Mouse (Mus musculus) MEL (cell line): ENCODE data around the gene Bmp2. TPM values are rescaled to one million over a fixed set of nuclear protein-coding genes. Genes with fewer than 3 reads are reported as not detected.

ENCODE experiments used
- DNase-seq: peaks from one replicate; pipeline ENCODE4 v3.0.0; 2011; ENCODE audit warnings: low read depth, low spot score
- H3K27ac ChIP-seq: 2 replicates; pipeline ENCODE4 v1.5.1; 2012; ENCODE audit warnings: low read depth, mild to moderate bottlenecking, control low read depth, low read length, moderate library complexity; ENCODE audit not compliant: control insufficient read depth
- H3K27me3 ChIP-seq, 2 experiments: fragments of 150-350 bp in 1 of 2; sonication (generic) in 1 of 2; 2 replicates each; pipeline ENCODE4 v1.6.1; 2012; ENCODE audit warnings: low read length in 2 of 2, mild to moderate bottlenecking in 2 of 2, improper control_type of control experiment in 1 of 2, moderate library complexity in 1 of 2; ENCODE audit not compliant: insufficient read depth in 2 of 2, control insufficient read depth in 1 of 2
- H3K36me3 ChIP-seq, 2 experiments: 2 replicates each; pipeline ENCODE4 v1.6.1; 2012 to 2014; ENCODE audit warnings: low read length in 2 of 2, improper control_type of control experiment in 1 of 2, inconsistent platforms in 1 of 2, mild to moderate bottlenecking in 1 of 2; ENCODE audit not compliant: insufficient read depth in 2 of 2, control insufficient read depth in 1 of 2
- H3K4me1 ChIP-seq, 2 experiments: fragments of 150-350 bp in 1 of 2; sonication (generic) in 1 of 2; 2 replicates each; pipeline ENCODE4 v1.6.1; 2012; ENCODE audit warnings: low read length in 2 of 2, improper control_type of control experiment in 1 of 2, mild to moderate bottlenecking in 1 of 2; ENCODE audit not compliant: insufficient read depth in 2 of 2, control insufficient read depth in 1 of 2
- H3K4me3 ChIP-seq, 2 experiments: fragments of 150-350 bp in 1 of 2; sonication (generic) in 1 of 2; 2 replicates each; pipeline ENCODE4 v1.5.1; 2012; ENCODE audit warnings: low read depth in 2 of 2, low read length in 2 of 2, mild to moderate bottlenecking in 2 of 2, moderate library complexity in 2 of 2, control low read depth in 1 of 2, improper control_type of control experiment in 1 of 2; ENCODE audit not compliant: control insufficient read depth in 1 of 2, insufficient read depth in 1 of 2
- H3K79me2 ChIP-seq: 2 replicates; pipeline ENCODE4 v1.6.1; 2012; ENCODE audit warnings: mild to moderate bottlenecking, low read length, moderate library complexity; ENCODE audit not compliant: control insufficient read depth, poor library complexity, insufficient read depth
- H3K9ac ChIP-seq: 2 replicates; pipeline ENCODE4 v1.6.1; 2012; ENCODE audit warnings: low read depth, mild to moderate bottlenecking, control low read depth, low read length, moderate library complexity; ENCODE audit not compliant: control insufficient read depth, poor library complexity, severe bottlenecking
- H3K9me3 ChIP-seq: fragments of 150-350 bp; sonication (generic); replicated peaks from 2 replicates; pipeline ENCODE4 v1.6.1; 2012; ENCODE audit warnings: mild to moderate bottlenecking, low read length, improper control_type of control experiment, moderate library complexity; ENCODE audit not compliant: insufficient read depth
- BHLHE40 ChIP-seq: IDR thresholded peaks from 2 replicates; pipeline ENCODE4 v1.6.1; 2012; ENCODE audit warnings: low read depth, mild to moderate bottlenecking, inconsistent platforms, low read length, improper control_type of control experiment, borderline replicate concordance
- CHD1 ChIP-seq: IDR thresholded peaks from 2 replicates; pipeline ENCODE4 v1.6.1; 2012; ENCODE audit warnings: low read depth, mild to moderate bottlenecking, inconsistent platforms, low read length, improper control_type of control experiment
- CHD2 ChIP-seq: IDR thresholded peaks from 2 replicates; pipeline ENCODE4 v1.6.1; 2011; ENCODE audit warnings: low read length, improper control_type of control experiment
- E2F4 ChIP-seq: IDR thresholded peaks from 2 replicates; pipeline ENCODE4 v1.6.1; 2011; ENCODE audit warnings: low read depth, low read length, improper control_type of control experiment, borderline replicate concordance
- ELF1 ChIP-seq: IDR thresholded peaks from 2 replicates; pipeline ENCODE4 v1.6.1; 2014; ENCODE audit warnings: low read depth, mild to moderate bottlenecking, inconsistent platforms, low read length, improper control_type of control experiment, moderate library complexity
- EP300 ChIP-seq, 2 experiments: IDR thresholded peaks; 2 replicates each; pipeline ENCODE4 v1.6.1; 2011; ENCODE audit warnings: improper control_type of control experiment in 2 of 2, low read length in 2 of 2, low read depth in 1 of 2, mild to moderate bottlenecking in 1 of 2
- GATA1 ChIP-seq: IDR thresholded peaks from 2 replicates; pipeline ENCODE4 v1.6.1; 2011; ENCODE audit warnings: low read depth, low read length, improper control_type of control experiment
- HCFC1 ChIP-seq: IDR thresholded peaks from 2 replicates; pipeline ENCODE4 v1.6.1; 2012; ENCODE audit warnings: low read depth, mild to moderate bottlenecking, inconsistent platforms, low read length, improper control_type of control experiment, moderate library complexity
- JUND ChIP-seq: IDR thresholded peaks from 2 replicates; pipeline ENCODE4 v1.6.1; 2011; ENCODE audit warnings: low read depth, mild to moderate bottlenecking, improper control_type of control experiment, low read length
- KAT2A ChIP-seq: conservative IDR thresholded peaks from 2 replicates; pipeline ENCODE4 v1.6.1; 2012; ENCODE audit warnings: low read depth, low read length, improper control_type of control experiment, inconsistent platforms
- MAFK ChIP-seq: IDR thresholded peaks from 2 replicates; pipeline ENCODE4 v1.6.1; 2011; ENCODE audit warnings: low read depth, mild to moderate bottlenecking, low read length, improper control_type of control experiment, borderline replicate concordance
- MEF2A ChIP-seq: IDR thresholded peaks from 2 replicates; pipeline ENCODE4 v1.6.1; 2014; ENCODE audit warnings: low read depth, mild to moderate bottlenecking, inconsistent platforms, low read length, improper control_type of control experiment; ENCODE audit not compliant: poor library complexity, insufficient replicate concordance, severe bottlenecking; ENCODE audit errors: extremely low read depth
- MYB ChIP-seq: IDR thresholded peaks from 2 replicates; pipeline ENCODE4 v1.6.1; 2011; ENCODE audit warnings: mild to moderate bottlenecking, low read depth, low read length, improper control_type of control experiment
- MYC ChIP-seq: IDR thresholded peaks from 2 replicates; pipeline ENCODE4 v1.6.1; 2011; ENCODE audit warnings: low read depth, mild to moderate bottlenecking, low read length, improper control_type of control experiment, moderate library complexity
- POLR2A ChIP-seq, 2 experiments: IDR thresholded peaks; 2 replicates each; pipeline ENCODE4 v1.6.1; 2011 to 2012; ENCODE audit warnings: low read length in 2 of 2, mild to moderate bottlenecking in 2 of 2, control low read depth in 1 of 2, improper control_type of control experiment in 1 of 2, low read depth in 1 of 2, moderate library complexity in 1 of 2; ENCODE audit not compliant: control insufficient read depth in 1 of 2, insufficient read depth in 1 of 2, poor library complexity in 1 of 2
- POLR2AphosphoS5 ChIP-seq: IDR thresholded peaks from 2 replicates; pipeline ENCODE4 v1.6.1; 2012; ENCODE audit warnings: low read depth, borderline replicate concordance, mild to moderate bottlenecking, inconsistent platforms, low read length, moderate library complexity, mixed read lengths
- RAD21 ChIP-seq: IDR thresholded peaks from 2 replicates; pipeline ENCODE4 v1.6.1; 2011; ENCODE audit warnings: mild to moderate bottlenecking, low read depth, low read length, improper control_type of control experiment
- SIN3A ChIP-seq: IDR thresholded peaks from 2 replicates; pipeline ENCODE4 v1.6.1; 2012; ENCODE audit warnings: low read length, improper control_type of control experiment, inconsistent platforms
- SMC3 ChIP-seq: IDR thresholded peaks from 2 replicates; pipeline ENCODE4 v1.6.1; 2011; ENCODE audit warnings: low read depth, low read length, improper control_type of control experiment
- TBP ChIP-seq: IDR thresholded peaks from 2 replicates; pipeline ENCODE4 v1.8.0; 2011; ENCODE audit warnings: low read depth, low read length, improper control_type of control experiment
- TCF12 ChIP-seq: IDR thresholded peaks from 2 replicates; pipeline ENCODE4 v1.6.1; 2014; ENCODE audit warnings: low read depth, mild to moderate bottlenecking, inconsistent platforms, low read length, improper control_type of control experiment, moderate library complexity
- UBTF ChIP-seq: IDR thresholded peaks from 2 replicates; pipeline ENCODE4 v1.6.1; 2012; ENCODE audit warnings: low read depth, mild to moderate bottlenecking, inconsistent platforms, low read length, improper control_type of control experiment, moderate library complexity, borderline replicate concordance; ENCODE audit not compliant: insufficient read depth
- ZKSCAN1 ChIP-seq: IDR thresholded peaks from 2 replicates; pipeline ENCODE4 v1.6.1; 2012; ENCODE audit warnings: low read depth, mild to moderate bottlenecking, inconsistent platforms, low read length, improper control_type of control experiment, moderate library complexity
- ZMIZ1 ChIP-seq: IDR thresholded peaks from 2 replicates; pipeline ENCODE4 v1.6.1; 2012; ENCODE audit warnings: low read depth, mild to moderate bottlenecking, inconsistent platforms, low read length, improper control_type of control experiment, moderate library complexity
- polyA plus RNA-seq, 2 experiments: library from polyadenylated mRNA; stranded (reverse) in 1 of 2; unstranded in 1 of 2; fragments of >175 nt in 1 of 2; fragments of >200 nt in 1 of 2; gene quantifications; 2 replicates each; pipeline versions ENCODE4 v1.2.1 to v1.2.4; 2012; ENCODE audit warnings: low replicate concordance in 2 of 2, low read depth in 1 of 2; ENCODE audit not compliant: insufficient read length in 2 of 2, insufficient read depth in 1 of 2, missing spikeins in 1 of 2
- total RNA-seq: library from RNA; depleted of rRNA; stranded (reverse); fragments of 300-350 nt; gene quantifications from 2 replicates; pipeline ENCODE4 v1.2.3, GENCODE M21; 2012

The Bmp2 gene
- total and polyA plus RNA-seq, 3 experiments, result not detected

GRCm38 (mm10) chr2:133533073-133533472 lies 18.9 kb upstream of the Bmp2 start:
- no peaks in the 10 kb centered on the region for H3K36me3 ChIP-seq
- no peaks in the 10 kb centered on the region for H3K27me3 ChIP-seq
- no peaks in the 10 kb centered on the region for H3K79me2 ChIP-seq
- H3K4me3 ChIP-seq, result no peak overlapping the region
- H3K9ac ChIP-seq, result no peak overlapping the region
- no peak for DNase-seq
- H3K9me3 ChIP-seq, result no peaks in the 10 kb centered on the region
- no peaks in the 10 kb centered on the region for H3K4me1 ChIP-seq
- TF ChIP-seq SIN3A (no peak), ELF1 (no peak), CHD1 (no peak), GATA1 (no peak), MYC (no peak), KAT2A (no peak), BHLHE40 (no peak)
- no peak overlapping the region for H3K27ac ChIP-seq

- H3K4me1 ChIP-seq, result no peaks in the 10 kb centered on the region
- no peak overlapping the region for H3K9ac ChIP-seq
- TF ChIP-seq POLR2AphosphoS5 (no peak), ZMIZ1 (no peak), EP300 (IDR thresholded peaks at IDR 0.05; ENCODE audit: low read depth in 1 of 2, low read length in 2 of 2) (no peak), HCFC1 (no peak), JUND (no peak), MYB (no peak)
- H3K9me3 ChIP-seq, result no peaks in the 10 kb centered on the region
- no peak overlapping the region for H3K27ac ChIP-seq
- H3K27me3 ChIP-seq, result no peaks in the 10 kb centered on the region
- no peak overlapping the region for H3K4me3 ChIP-seq
- DNase-seq, result no peak
- no peaks in the 10 kb centered on the region for H3K36me3 ChIP-seq
- H3K79me2 ChIP-seq, result no peaks in the 10 kb centered on the region
Observed at GRCm38 (mm10) chr2:133535481-133535880, 16.5 kb upstream of the Bmp2 start.

GRCm38 (mm10) chr2:133536812-133537211 lies 15.1 kb upstream of the Bmp2 start:
- Histone ChIP-seq H3K79me2 (no peaks in the 10 kb centered on the region), H3K4me1 (no peaks in the 10 kb centered on the region), H3K36me3 (no peaks in the 10 kb centered on the region)
- TF ChIP-seq SMC3, result no peak
- no peak for TF ChIP-seq KAT2A
- TF ChIP-seq ELF1, result no peak
- TF ChIP-seq RAD21, result no peak
- TF ChIP-seq POLR2A (IDR thresholded peaks at IDR 0.05; ENCODE audit: control insufficient read depth in 1 of 2, insufficient read depth in 1 of 2, low read depth in 1 of 2, low read length in 2 of 2, poor library complexity in 1 of 2), result no peak
- TF ChIP-seq BHLHE40, result no peak
- TF ChIP-seq EP300 (IDR thresholded peaks at IDR 0.05; ENCODE audit: low read depth in 1 of 2, low read length in 2 of 2), result no peak
- TF ChIP-seq E2F4, result no peak
- no peak for TF ChIP-seq MEF2A
- TF ChIP-seq UBTF, result no peak
- TF ChIP-seq ZKSCAN1, result no peak
- TF ChIP-seq TCF12, result no peak
- no peak for TF ChIP-seq JUND
- TF ChIP-seq MAFK, result no peak
- TF ChIP-seq CHD2, result no peak
- no peak for TF ChIP-seq MYC
- no peak for TF ChIP-seq TBP
- no peak for TF ChIP-seq GATA1
- TF ChIP-seq, all 39 proteins: peak for 0
- Histone ChIP-seq H3K27me3 (peaks cover 0 to 2% of the 10 kb centered on the region in 2 experiments; a peak in 1 of 4 replicates), H3K9me3 (no peaks in the 10 kb centered on the region), H3K4me3 (no peak overlapping the region), H3K9ac (no peak overlapping the region), H3K27ac (no peak overlapping the region)
- DNase-seq, result no peak
